Mouse (Mus musculus) intestine, postnatal 0 days (tissue): ENCODE measurements at regions not wholly inside any gene's neighbourhood (a gene's known extent, or its start where the extent isn't known, plus 50 kb on each side); places are given as distances from the start of the nearest gene placed in this dataset.

ENCODE experiments used
- ATAC-seq: fragments of 200-750 bp; cut with Nextera tagmentation; 2 replicates; pipeline ENCODE4 v1.8.0; 2017; ENCODE audit warnings: mild to moderate bottlenecking, moderate TSS enrichment, moderate library complexity
- H3K27ac ChIP-seq: fragments of 300-500 bp; sonication (generic); 2 replicates; pipeline ENCODE4 v1.5.1; 2014; ENCODE audit warnings: mild to moderate bottlenecking, low read depth, low read length, moderate library complexity
- H3K27me3 ChIP-seq: fragments of 300-500 bp; sonication (generic); replicated peaks from 2 replicates; pipeline ENCODE4 v1.6.1; 2014; ENCODE audit warnings: low read length, mixed read lengths; ENCODE audit not compliant: control insufficient read depth, insufficient read depth
- H3K36me3 ChIP-seq: fragments of 300-500 bp; sonication (generic); 2 replicates; pipeline ENCODE4 v1.6.1; 2014; ENCODE audit warnings: mild to moderate bottlenecking, moderate library complexity; ENCODE audit not compliant: control insufficient read depth, insufficient read depth
- H3K4me1 ChIP-seq: fragments of 300-500 bp; sonication (generic); replicated peaks from 2 replicates; pipeline ENCODE4 v1.6.1; 2014; ENCODE audit warnings: antibody characterized with exemption, low read length, mixed read lengths; ENCODE audit not compliant: control insufficient read depth, insufficient read depth
- H3K4me2 ChIP-seq: fragments of 300-500 bp; sonication (generic); replicated peaks from 2 replicates; pipeline ENCODE4 v1.6.1; 2014; ENCODE audit warnings: low read depth, mild to moderate bottlenecking, moderate library complexity
- H3K4me3 ChIP-seq: fragments of 300-500 bp; sonication (generic); 2 replicates; pipeline ENCODE4 v1.5.1; 2014; ENCODE audit warnings: low read depth, low read length
- H3K9ac ChIP-seq: fragments of 300-500 bp; sonication (generic); 2 replicates; pipeline ENCODE4 v1.6.1; 2014; ENCODE audit warnings: mild to moderate bottlenecking, low read depth, low read length
- H3K9me3 ChIP-seq: fragments of 300-500 bp; sonication (generic); 2 replicates; pipeline ENCODE4 v1.6.1; 2016; ENCODE audit warnings: mixed run types; ENCODE audit not compliant: control insufficient read depth
- CTCF ChIP-seq: sonication (generic); IDR thresholded peaks from 2 replicates; pipeline ENCODE4 v1.5.1; 2016; ENCODE audit warnings: low read depth, mild to moderate bottlenecking, control low read depth, antibody characterized with exemption, moderate library complexity
- WGBS: fragments of 180-500 bp; shearing (Covaris S2); extraction: QIAGEN DNeasy Blood & Tissue Kit; methylation state at CpG from one replicate; pipeline ENCODE4 v1.1.7; 2014; 5-methylcytosine and 5-hydroxymethylcytosine counted together

DNA sequence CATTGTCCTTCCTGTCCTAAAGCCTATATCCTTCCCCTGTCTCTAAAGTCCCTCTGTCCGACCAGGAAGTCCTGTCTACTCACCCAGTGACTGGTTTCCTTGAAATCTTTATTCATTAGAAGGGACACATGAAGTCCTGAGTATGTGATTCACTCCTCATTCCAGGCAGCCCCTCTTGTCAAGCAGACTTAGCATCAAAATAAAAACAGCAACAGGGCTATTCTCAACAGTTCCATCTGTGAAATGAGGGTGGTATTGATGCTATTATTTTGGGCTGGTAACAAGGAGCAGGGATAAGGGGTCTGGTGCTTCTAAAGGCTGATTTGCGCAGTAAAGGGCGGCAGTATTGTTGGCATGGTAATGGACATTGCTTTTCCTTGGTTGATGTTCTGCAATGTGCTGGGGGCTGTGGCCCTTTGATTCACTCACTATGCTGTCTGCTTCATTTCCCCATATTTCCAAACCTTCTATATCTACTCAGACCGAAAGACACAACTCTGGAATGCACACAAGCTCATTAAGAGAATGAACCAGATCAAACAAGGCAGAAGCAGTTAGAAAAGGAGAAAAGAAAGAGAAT lies 2955.6 kb upstream of the Lrrc6 start:
- no peak overlapping the region for H3K9ac ChIP-seq
- no peaks in the 10 kb centered on the region for H3K36me3 ChIP-seq
- ATAC-seq: no peak
- no peak for TF ChIP-seq CTCF
- no peak overlapping the region for H3K4me3 ChIP-seq
- H3K4me1 ChIP-seq: no peaks in the 10 kb centered on the region
- H3K27ac ChIP-seq: no peak overlapping the region
- H3K4me2 ChIP-seq: no peak overlapping the region
- no peaks in the 10 kb centered on the region for H3K9me3 ChIP-seq
- 78% methylated on average over 4 of the region's 4 CpGs for WGBS
- no peaks in the 10 kb centered on the region for H3K27me3 ChIP-seq

DNA sequence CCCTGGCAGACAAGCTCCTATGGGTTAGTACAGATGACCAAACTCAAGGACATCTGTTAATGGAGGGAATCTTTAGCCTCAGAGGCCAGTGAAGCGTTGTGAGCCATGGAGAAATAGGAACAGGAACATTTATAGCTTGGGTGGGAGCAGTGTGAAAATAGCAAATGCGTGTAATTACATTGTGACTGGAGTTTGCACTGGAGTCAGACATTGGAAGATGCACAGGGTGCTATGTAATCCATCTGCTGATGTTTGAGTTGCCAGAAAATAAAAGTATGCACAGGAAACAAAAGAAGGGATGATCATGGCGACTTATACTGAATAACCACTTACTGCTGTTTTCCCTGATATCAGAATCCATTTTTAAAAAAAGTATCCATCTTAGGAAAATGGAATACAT lies 2940.3 kb upstream of the Lrrc6 start:
- no peak for TF ChIP-seq CTCF
- no peak overlapping the region for H3K9ac ChIP-seq
- H3K27ac ChIP-seq: no peak overlapping the region
- no peaks in the 10 kb centered on the region for H3K36me3 ChIP-seq
- no peak overlapping the region for H3K4me2 ChIP-seq
- no peak overlapping the region for H3K4me3 ChIP-seq
- no peak for ATAC-seq
- 78% methylated on average over 3 of the region's 3 CpGs for WGBS
- no peaks in the 10 kb centered on the region for H3K9me3 ChIP-seq
- H3K27me3 ChIP-seq: no peaks in the 10 kb centered on the region
- H3K4me1 ChIP-seq: no peaks in the 10 kb centered on the region

GRCm38 (mm10) chr15:69413531-69414011 lies 2912.9 kb upstream of the Lrrc6 start:
- Histone ChIP-seq H3K27me3 (no peaks in the 10 kb centered on the region), H3K4me1 (no peaks in the 10 kb centered on the region), H3K27ac (no peak overlapping the region), H3K4me2 (no peak overlapping the region), H3K36me3 (no peaks in the 10 kb centered on the region), H3K9ac (no peak overlapping the region), H3K9me3 (no peaks in the 10 kb centered on the region), H3K4me3 (no peak overlapping the region)
- WGBS: 90% methylated on average over 1 of the region's 1 CpGs
- ATAC-seq: no peak
- no peak for TF ChIP-seq CTCF

- no peak for TF ChIP-seq CTCF
- WGBS: 82% methylated on average over 4 of the region's 4 CpGs
- H3K36me3 ChIP-seq: no peaks in the 10 kb centered on the region
- no peaks in the 10 kb centered on the region for H3K4me1 ChIP-seq
- no peak for ATAC-seq
- no peak overlapping the region for H3K27ac ChIP-seq
- H3K9me3 ChIP-seq: no peaks in the 10 kb centered on the region
- H3K9ac ChIP-seq: no peak overlapping the region
- H3K27me3 ChIP-seq: no peaks in the 10 kb centered on the region
- no peak overlapping the region for H3K4me3 ChIP-seq
- no peak overlapping the region for H3K4me2 ChIP-seq
Observed at GRCm38 (mm10) chr15:69389575-69389974, 2888.9 kb upstream of the Lrrc6 start.

GRCm38 (mm10) chr15:69387466-69387865 lies 2886.8 kb upstream of the Lrrc6 start:
- H3K27ac ChIP-seq: no peak overlapping the region
- H3K4me2 ChIP-seq: no peak overlapping the region
- H3K4me3 ChIP-seq: no peak overlapping the region
- H3K36me3 ChIP-seq: no peaks in the 10 kb centered on the region
- no peaks in the 10 kb centered on the region for H3K27me3 ChIP-seq
- no peaks in the 10 kb centered on the region for H3K4me1 ChIP-seq
- no peaks in the 10 kb centered on the region for H3K9me3 ChIP-seq
- ATAC-seq: no peak
- TF ChIP-seq CTCF: no peak
- H3K9ac ChIP-seq: no peak overlapping the region

DNA sequence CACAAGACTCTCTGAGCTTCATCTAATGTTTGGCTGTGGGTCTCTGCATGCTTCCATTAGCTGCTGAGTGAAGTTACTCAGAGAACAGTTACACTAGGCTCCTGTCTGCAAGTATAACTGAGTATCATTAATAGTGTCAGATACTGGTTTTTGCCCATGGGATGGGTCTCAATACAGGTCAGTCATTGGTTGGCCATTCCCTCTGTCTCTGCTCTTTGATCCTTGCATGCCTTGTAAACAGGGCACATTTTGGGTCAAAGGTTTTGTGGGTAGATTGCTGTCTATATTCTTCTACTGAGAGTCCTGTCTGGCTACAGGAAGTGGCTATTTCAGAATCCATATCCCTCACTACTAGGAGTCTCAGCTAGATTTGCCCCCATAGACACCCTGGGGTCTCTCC lies 2864.7 kb upstream of the Lrrc6 start:
- TF ChIP-seq CTCF: no peak
- no peaks in the 10 kb centered on the region for H3K27me3 ChIP-seq
- no peaks in the 10 kb centered on the region for H3K36me3 ChIP-seq
- no peak overlapping the region for H3K9ac ChIP-seq
- no peak for ATAC-seq
- no peak overlapping the region for H3K4me2 ChIP-seq
- H3K9me3 ChIP-seq: no peaks in the 10 kb centered on the region
- no peak overlapping the region for H3K4me3 ChIP-seq
- H3K4me1 ChIP-seq: no peaks in the 10 kb centered on the region
- H3K27ac ChIP-seq: no peak overlapping the region

- no peak for TF ChIP-seq CTCF
- Histone ChIP-seq H3K9ac (no peak overlapping the region), H3K4me1 (no peaks in the 10 kb centered on the region), H3K27ac (no peak overlapping the region), H3K4me2 (no peak overlapping the region), H3K27me3 (no peaks in the 10 kb centered on the region), H3K4me3 (no peak overlapping the region), H3K9me3 (no peaks in the 10 kb centered on the region), H3K36me3 (no peaks in the 10 kb centered on the region)
- ATAC-seq: no peak
- 90% methylated on average over 7 of the region's 7 CpGs for WGBS
Observed at GRCm38 (mm10) chr15:69350053-69350739, 2849.5 kb upstream of the Lrrc6 start.
